Mouse (Mus musculus) heart, embryonic 15.5 days (tissue): ENCODE results near the gene Carmil1. TPM values are rescaled to one million over a fixed set of nuclear protein-coding genes. Genes with fewer than 3 reads are reported as not detected.

Experiments used
- ATAC-seq: fragments of 200-750 bp; cut with Nextera tagmentation; replicated peaks from 2 replicates; pipeline ENCODE4 v1.8.0; 2017; ENCODE audit warnings: low read depth, moderate TSS enrichment; ENCODE audit not compliant: insufficient number of reproducible peaks, insufficient read depth, low FRiP score
- H3K27ac ChIP-seq: fragments of 300-500 bp; sonication (generic); 2 replicates; pipeline ENCODE4 v1.5.1; 2015; ENCODE audit warnings: mild to moderate bottlenecking, inconsistent platforms
- H3K27me3 ChIP-seq: fragments of 300-500 bp; sonication (generic); 2 replicates; pipeline ENCODE4 v1.6.1; 2015; ENCODE audit warnings: inconsistent platforms
- H3K36me3 ChIP-seq: fragments of 300-500 bp; sonication (generic); 2 replicates; pipeline ENCODE4 v1.6.1; 2015; ENCODE audit warnings: mild to moderate bottlenecking, inconsistent platforms
- H3K4me1 ChIP-seq: fragments of 300-500 bp; sonication (generic); replicated peaks from 2 replicates; pipeline ENCODE4 v1.6.1; 2015; ENCODE audit warnings: inconsistent platforms
- H3K4me2 ChIP-seq: fragments of 300-500 bp; sonication (generic); 2 replicates; pipeline ENCODE4 v1.6.1; 2015; ENCODE audit warnings: inconsistent platforms, mild to moderate bottlenecking, moderate library complexity
- H3K4me3 ChIP-seq: fragments of 300-500 bp; sonication (generic); 2 replicates; pipeline ENCODE4 v1.5.1; 2015; ENCODE audit warnings: mild to moderate bottlenecking, inconsistent platforms
- H3K9ac ChIP-seq: fragments of 300-500 bp; sonication (generic); 2 replicates; pipeline ENCODE4 v1.6.1; 2015; ENCODE audit warnings: mild to moderate bottlenecking, inconsistent platforms
- H3K9me3 ChIP-seq: fragments of 300-500 bp; sonication (generic); replicated peaks from 2 replicates; pipeline ENCODE4 v1.6.1; 2016; ENCODE audit warnings: inconsistent platforms
- WGBS: fragments of 180-500 bp; shearing (Covaris S2); methylation state at CpG from one replicate; pipeline ENCODE4 v1.1.7; 2015; ENCODE audit warnings: mixed read lengths; 5-methylcytosine and 5-hydroxymethylcytosine counted together
- polyA plus RNA-seq: library from polyadenylated mRNA; unstranded; fragments of >200 nt; fragmentation: Nextera tagmentation; extraction: Ambion mirVana; gene quantifications from 2 replicates; pipeline ENCODE4 v1.2.1, GENCODE M21; 2015

The Carmil1 gene
- polyA plus RNA-seq, 1 experiment from 2014 or later, result 6.7 TPM

DNA sequence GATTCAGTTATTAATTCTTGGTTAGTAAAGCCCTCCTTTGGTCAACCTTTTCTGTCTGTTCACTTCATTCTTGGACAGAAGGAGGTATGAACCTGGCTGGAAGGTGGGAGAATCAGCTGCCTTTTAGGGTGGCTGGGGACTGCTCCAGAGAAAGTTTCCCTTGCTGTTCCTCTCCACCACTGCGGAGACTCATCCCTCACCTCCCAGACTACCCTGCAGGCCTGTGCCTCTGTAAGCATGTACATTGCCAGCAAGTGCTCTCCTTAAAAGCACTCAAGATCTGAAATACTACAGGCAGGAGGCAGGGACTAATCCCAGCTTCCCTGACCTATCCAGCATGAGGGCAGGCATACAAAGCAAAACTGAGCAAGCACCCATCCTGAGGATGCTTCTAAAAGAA, 117.2 kb downstream of the Carmil1 start:
- WGBS, result 71% methylated on average over 1 of the region's 1 CpGs
- Histone ChIP-seq H3K9ac (no peak overlapping the region), H3K27ac (no peak overlapping the region), H3K36me3 (no peaks in the 10 kb centered on the region), H3K27me3 (no peaks in the 10 kb centered on the region), H3K4me1 (peaks cover 8% of the 10 kb centered on the region), H3K9me3 (no peaks in the 10 kb centered on the region), H3K4me2 (no peak overlapping the region), H3K4me3 (no peak overlapping the region)
- ATAC-seq, result no peak

DNA sequence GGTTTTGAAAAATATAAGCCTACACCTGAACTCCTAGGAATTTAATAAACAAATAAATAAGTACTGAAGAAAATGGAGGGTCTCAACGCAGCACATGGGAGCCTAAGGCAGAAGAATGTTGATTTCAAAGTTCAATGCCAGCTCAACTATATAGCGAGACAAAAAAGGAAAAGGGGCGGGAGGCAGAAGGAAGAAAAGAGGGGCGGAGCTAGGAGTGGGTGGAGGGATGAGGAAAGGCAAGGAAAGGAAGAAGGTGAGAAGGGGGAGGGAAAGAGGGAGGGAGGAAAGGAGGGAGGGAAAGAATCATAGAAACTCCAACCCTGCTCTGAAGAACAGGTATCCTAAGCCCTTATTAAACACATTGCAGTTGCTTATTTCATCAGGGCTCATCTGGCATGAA, 119.5 kb downstream of the Carmil1 start:
- WGBS, result 78% methylated on average over 4 of the region's 4 CpGs
- Histone ChIP-seq H3K9me3 (no peaks in the 10 kb centered on the region), H3K27me3 (no peaks in the 10 kb centered on the region), H3K4me3 (no peak overlapping the region), H3K36me3 (no peaks in the 10 kb centered on the region), H3K27ac (no peak overlapping the region), H3K4me2 (no peak overlapping the region), H3K4me1 (peaks cover 8% of the 10 kb centered on the region), H3K9ac (no peak overlapping the region)
- ATAC-seq, result no peak

DNA sequence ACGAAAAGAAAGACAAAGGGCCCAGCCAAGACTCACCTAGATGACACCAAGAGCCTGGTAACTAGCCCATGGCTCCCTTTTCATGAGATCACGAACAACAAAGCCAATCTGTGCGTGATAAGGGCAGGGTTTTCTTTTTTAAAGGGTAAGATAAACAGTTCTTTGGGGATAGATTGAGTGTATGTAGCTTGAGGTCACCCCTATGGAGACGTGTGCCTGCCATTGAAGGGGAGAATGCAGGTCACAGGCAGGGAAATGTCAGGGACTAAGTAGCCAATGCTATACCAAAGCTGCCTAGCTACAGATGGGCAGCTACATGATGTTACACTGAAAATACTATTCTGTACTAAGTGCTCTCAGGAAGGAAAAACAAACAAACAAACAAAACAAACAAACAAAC, 120.6 kb downstream of the Carmil1 start:
- no peaks in the 10 kb centered on the region for H3K9me3 ChIP-seq
- WGBS, result 31% methylated on average over 4 of the region's 4 CpGs
- no peak overlapping the region for H3K9ac ChIP-seq
- H3K27ac ChIP-seq, result no peak overlapping the region
- H3K4me2 ChIP-seq, result no peak overlapping the region
- H3K4me3 ChIP-seq, result no peak overlapping the region
- no peak for ATAC-seq
- H3K27me3 ChIP-seq, result no peaks in the 10 kb centered on the region
- H3K36me3 ChIP-seq, result no peaks in the 10 kb centered on the region
- peaks cover 8% of the 10 kb centered on the region for H3K4me1 ChIP-seq

DNA sequence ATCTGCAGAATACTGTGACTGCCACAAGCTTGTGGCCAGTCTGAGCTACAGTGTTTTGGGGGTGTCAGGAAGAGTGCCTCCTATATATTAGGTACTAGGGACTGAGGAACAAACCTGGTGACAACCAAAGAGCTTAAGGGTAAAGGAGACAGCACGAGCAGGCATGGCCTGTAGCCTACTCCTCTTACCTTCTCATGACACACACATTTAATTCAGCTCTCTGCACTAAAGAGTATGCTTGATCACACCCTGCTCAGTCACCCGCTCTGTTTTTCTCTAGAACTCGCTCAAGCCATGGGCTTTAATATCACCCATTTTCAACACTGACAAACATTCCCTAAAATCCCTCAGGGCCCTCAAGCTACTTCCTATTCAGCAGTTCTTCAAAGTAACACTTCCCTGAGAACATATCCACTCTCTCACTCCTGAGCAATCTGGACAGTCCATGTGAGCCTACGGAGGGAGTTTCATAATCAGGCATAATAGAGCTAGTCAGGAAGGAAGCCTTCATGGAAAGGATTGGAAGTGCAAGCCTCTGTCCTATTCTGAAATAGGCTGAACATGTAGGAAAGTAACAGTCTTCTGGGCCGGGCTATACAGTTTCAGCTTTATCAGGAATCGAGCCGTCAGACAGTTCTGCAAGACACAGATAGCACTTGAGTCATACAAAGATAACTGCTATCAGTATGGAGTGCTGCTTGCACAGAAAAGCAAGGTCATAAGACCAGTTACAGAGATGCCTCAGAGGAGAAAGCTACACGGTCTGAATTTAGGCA, 121.2 kb downstream of the Carmil1 start:
- H3K36me3 ChIP-seq, result no peaks in the 10 kb centered on the region
- H3K4me1 ChIP-seq, result peaks cover 8% of the 10 kb centered on the region
- no peak overlapping the region for H3K9ac ChIP-seq
- H3K4me3 ChIP-seq, result no peak overlapping the region
- WGBS, result 33% methylated on average over 8 of the region's 8 CpGs
- no peaks in the 10 kb centered on the region for H3K9me3 ChIP-seq
- H3K27ac ChIP-seq, result peak overlapping the region; percentile 10; the same call in 1 of the 2 replicates
- peak; percentile 67 for ATAC-seq
- no peak overlapping the region for H3K4me2 ChIP-seq
- 0 out of 2 replicates have a peak, but pooled peaks cover under 1% of the 10 kb centered on the region for H3K27me3 ChIP-seq

DNA sequence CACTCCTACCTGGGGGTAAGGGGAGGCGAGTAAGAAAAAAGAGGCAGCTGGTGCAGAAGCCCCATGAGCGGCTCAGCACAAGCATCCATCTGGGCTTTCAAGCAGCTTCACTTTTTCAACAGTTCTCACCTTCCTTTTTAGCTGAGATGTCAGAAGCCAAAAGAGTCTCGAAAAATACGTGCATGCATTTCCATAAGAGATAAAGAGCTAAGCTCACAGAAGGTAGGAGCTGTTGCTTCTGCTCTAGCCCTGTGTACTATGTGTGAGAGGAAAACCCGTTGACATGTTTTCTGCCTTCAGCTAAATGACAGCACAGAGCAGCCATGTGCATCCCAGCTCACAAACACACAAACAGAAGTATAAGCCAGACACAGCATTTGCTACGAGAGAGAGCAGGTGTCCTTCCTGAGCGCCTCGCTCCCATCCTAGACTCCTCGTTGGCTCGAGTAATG, 123.0 kb downstream of the Carmil1 start:
- H3K4me2 ChIP-seq, result no peak overlapping the region
- 81% methylated on average over 10 of the region's 10 CpGs for WGBS
- H3K27me3 ChIP-seq, result peaks cover 10% of the 10 kb centered on the region
- ATAC-seq, result no peak
- H3K9ac ChIP-seq, result no peak overlapping the region
- no peaks in the 10 kb centered on the region for H3K9me3 ChIP-seq
- H3K36me3 ChIP-seq, result no peaks in the 10 kb centered on the region
- H3K27ac ChIP-seq, result no peak overlapping the region
- peaks cover 11% of the 10 kb centered on the region for H3K4me1 ChIP-seq
- H3K4me3 ChIP-seq, result no peak overlapping the region

DNA sequence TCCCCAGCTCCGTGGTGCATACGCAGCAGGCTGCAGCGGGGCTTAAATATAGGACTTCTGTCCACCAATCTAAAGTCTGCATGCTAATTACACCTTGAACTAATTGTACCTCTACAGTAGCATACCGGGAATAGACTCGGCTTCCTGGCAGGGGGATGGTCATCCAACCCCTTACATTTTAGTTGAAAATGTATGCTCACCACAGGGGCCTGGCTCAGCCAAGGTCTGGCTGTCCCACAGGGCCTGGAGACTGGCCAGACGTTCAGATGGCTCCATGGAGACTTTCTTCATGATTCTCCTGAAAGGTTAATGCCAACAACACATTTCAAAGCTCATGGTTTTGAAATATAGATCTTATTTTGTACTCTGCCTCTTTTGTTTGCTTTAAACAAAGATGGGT, 125.4 kb downstream of the Carmil1 start:
- Histone ChIP-seq H3K27me3 (peaks cover 19% of the 10 kb centered on the region), H3K9ac (no peak overlapping the region), H3K4me2 (no peak overlapping the region), H3K27ac (no peak overlapping the region), H3K36me3 (no peaks in the 10 kb centered on the region), H3K4me1 (peaks cover 11% of the 10 kb centered on the region), H3K9me3 (no peaks in the 10 kb centered on the region), H3K4me3 (no peak overlapping the region)
- no peak for ATAC-seq
- 52% methylated on average over 6 of the region's 6 CpGs for WGBS

DNA sequence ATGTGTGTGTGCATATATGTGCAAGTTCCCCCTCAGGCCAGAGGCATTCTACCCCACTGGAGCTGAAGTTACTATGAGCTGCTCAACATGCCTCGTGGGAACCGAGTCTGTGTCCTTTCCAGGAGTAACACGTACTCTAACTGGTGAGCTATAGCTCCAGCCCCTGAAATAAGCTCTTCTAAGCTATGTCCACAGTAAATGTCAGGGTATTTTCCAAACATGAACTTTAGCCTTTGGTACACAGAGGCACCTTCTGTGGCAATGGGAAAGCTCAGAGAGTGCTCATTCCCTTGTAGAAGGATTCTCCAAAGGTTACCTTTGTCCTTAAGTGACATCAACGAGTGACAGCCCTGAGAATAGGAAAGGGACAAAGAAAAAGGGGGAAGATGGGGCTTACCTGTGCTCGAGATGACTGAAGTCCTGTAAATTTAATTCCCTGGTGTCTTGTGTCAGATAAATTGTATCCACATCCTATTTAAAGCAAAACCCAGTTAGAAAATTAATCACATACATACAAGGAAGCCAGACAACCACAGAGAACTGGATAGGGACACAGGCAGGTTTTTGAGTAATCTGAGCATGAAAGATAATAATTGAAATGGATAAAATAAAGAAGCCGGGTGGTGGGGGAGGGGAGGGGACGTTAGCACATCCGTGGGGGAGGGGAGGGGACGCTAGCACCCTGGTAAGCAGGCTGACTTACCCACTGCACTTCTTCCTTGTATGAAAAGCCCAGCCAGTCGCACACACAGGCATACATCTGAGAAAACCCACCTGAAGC, 126.1 kb downstream of the Carmil1 start:
- Histone ChIP-seq H3K4me1 (peaks cover 5% of the 10 kb centered on the region), H3K4me3 (no peak overlapping the region), H3K36me3 (no peaks in the 10 kb centered on the region), H3K27me3 (peaks cover 19% of the 10 kb centered on the region), H3K9ac (no peak overlapping the region), H3K4me2 (no peak overlapping the region), H3K27ac (no peak overlapping the region), H3K9me3 (no peaks in the 10 kb centered on the region)
- WGBS, result 47% methylated on average over 10 of the region's 10 CpGs
- no peak for ATAC-seq

DNA sequence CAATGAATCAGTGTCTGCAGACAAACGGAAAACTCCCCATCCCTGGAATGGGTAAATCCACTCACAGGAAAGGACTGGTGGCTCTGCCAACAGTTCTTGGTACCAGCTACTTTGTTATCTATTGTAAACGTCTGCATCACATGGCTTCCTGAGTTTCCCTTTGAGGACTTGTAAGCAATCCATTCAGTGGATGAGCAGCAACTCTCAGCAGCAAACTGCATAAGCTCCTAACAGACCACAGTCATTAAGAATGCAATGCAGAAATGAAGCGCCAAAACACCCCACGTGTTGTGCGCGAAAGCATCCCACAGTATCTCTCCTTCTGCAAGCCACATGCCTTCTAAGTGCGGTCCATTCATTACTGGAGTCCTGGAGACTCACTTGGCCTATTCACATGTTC, 128.0 kb downstream of the Carmil1 start:
- 0 out of 2 replicates have a peak, but pooled peaks cover 3% of the 10 kb centered on the region for H3K4me1 ChIP-seq
- peaks cover 19% of the 10 kb centered on the region for H3K27me3 ChIP-seq
- H3K27ac ChIP-seq, result no peak overlapping the region
- no peak overlapping the region for H3K9ac ChIP-seq
- 61% methylated on average over 7 of the region's 7 CpGs for WGBS
- no peak overlapping the region for H3K4me3 ChIP-seq
- H3K4me2 ChIP-seq, result no peak overlapping the region
- H3K9me3 ChIP-seq, result no peaks in the 10 kb centered on the region
- no peaks in the 10 kb centered on the region for H3K36me3 ChIP-seq
- no peak for ATAC-seq

DNA sequence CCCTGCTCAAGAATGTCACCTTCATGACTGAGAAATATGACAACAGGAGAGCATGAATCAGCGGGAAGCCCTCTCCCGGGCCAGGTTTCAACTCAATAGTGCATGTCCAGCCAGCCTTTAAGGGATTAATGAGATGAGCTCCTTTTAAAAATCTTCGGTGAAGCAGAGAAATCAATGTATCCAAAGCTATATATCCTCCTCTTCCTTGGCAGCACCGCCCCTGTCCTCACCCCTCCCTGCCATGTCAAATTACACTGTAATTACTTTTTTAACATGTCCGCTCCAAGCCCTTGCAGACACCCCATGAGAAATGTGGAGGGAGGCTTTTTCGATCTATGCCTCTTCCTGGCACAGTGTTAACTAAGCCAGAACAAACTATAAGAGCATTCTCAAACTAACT, 129.3 kb downstream of the Carmil1 start:
- Histone ChIP-seq H3K4me2 (no peak overlapping the region), H3K9me3 (no peaks in the 10 kb centered on the region), H3K36me3 (no peaks in the 10 kb centered on the region), H3K9ac (no peak overlapping the region), H3K27me3 (peaks cover 27% of the 10 kb centered on the region), H3K4me3 (no peak overlapping the region), H3K27ac (no peak overlapping the region), H3K4me1 (0 out of 2 replicates have a peak, but pooled peaks cover 3% of the 10 kb centered on the region)
- no peak for ATAC-seq
- WGBS, result 84% methylated on average over 6 of the region's 6 CpGs

DNA sequence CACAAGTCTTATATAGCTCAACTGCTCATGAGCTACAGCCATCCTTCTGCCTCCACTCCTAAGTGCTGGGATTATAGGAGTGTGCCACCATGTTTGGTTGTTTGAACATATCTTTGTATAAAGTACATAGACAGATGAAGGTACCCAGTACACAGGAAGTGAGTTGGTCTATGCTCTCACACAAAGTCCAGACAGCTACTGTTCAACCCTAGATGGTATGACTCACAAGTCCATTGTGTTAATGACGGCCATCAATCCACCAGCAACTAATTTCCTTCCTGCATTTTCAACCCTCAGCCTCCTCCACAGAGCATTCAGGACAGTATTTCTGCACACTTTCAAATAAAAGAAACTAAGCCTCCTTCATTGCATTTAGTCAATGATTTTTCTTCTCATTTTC, 132.0 kb downstream of the Carmil1 start:
- Histone ChIP-seq H3K27me3 (peaks cover 33% of the 10 kb centered on the region), H3K36me3 (no peaks in the 10 kb centered on the region), H3K4me3 (no peak overlapping the region), H3K4me2 (no peak overlapping the region), H3K9me3 (no peaks in the 10 kb centered on the region), H3K4me1 (0 out of 2 replicates have a peak, but pooled peaks cover 4% of the 10 kb centered on the region), H3K9ac (no peak overlapping the region), H3K27ac (no peak overlapping the region)
- no peak for ATAC-seq
- 71% methylated on average over 1 of the region's 1 CpGs for WGBS

DNA sequence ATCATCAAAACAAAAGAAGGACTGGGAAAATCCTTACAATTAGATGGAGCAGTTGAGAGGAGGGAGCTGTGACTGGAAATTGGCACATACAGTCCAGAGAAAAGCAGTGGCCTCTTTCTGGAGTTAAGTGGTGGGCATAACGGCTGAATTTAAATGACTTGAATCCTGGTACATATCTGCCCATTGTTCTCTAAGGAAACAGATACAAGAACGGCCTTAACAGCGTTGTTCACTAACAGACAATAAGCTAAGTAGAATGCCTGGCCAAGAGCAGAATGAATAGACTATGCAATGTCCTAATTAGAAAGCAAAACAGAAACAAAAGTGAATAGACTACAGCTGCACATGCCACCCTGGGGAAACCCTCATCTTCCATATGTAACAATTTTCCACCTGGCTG, 133.6 kb downstream of the Carmil1 start:
- ATAC-seq, result no peak
- Histone ChIP-seq H3K36me3 (no peaks in the 10 kb centered on the region), H3K4me2 (no peak overlapping the region), H3K9ac (no peak overlapping the region), H3K4me3 (no peak overlapping the region), H3K27ac (no peak overlapping the region), H3K4me1 (peaks cover 3% of the 10 kb centered on the region; the same call in 1 of the 2 replicates), H3K9me3 (no peaks in the 10 kb centered on the region), H3K27me3 (peaks cover 29% of the 10 kb centered on the region)
- 74% methylated on average over 3 of the region's 3 CpGs for WGBS
